Mouse (Mus musculus) midbrain, embryonic 11.5 days (tissue): Measurements from ENCODE around the gene Chd6. TPM values are rescaled to one million over a fixed set of nuclear protein-coding genes. Genes with fewer than 3 reads are reported as not detected.

ENCODE experiments used
- ATAC-seq: fragments of 200-750 bp; cut with Nextera tagmentation; 2 replicates; pipeline ENCODE4 v1.8.0; 2017; ENCODE audit warnings: moderate TSS enrichment, moderate library complexity; ENCODE audit not compliant: low FRiP score
- DNase-seq: peaks from one replicate; pipeline ENCODE4 v3.0.0; 2015; ENCODE audit warnings: low spot score; ENCODE audit errors: missing footprints
- H3K27ac ChIP-seq: fragments of 300-500 bp; sonication (generic); 2 replicates; pipeline ENCODE4 v1.5.1; 2014; ENCODE audit warnings: low read depth, low read length
- H3K27me3 ChIP-seq: fragments of 300-500 bp; sonication (generic); 2 replicates; pipeline ENCODE4 v1.6.1; 2014; ENCODE audit warnings: mild to moderate bottlenecking, low read length, moderate library complexity, mixed read lengths; ENCODE audit not compliant: control insufficient read depth, insufficient read depth
- H3K36me3 ChIP-seq: fragments of 300-500 bp; sonication (generic); 2 replicates; pipeline ENCODE4 v1.6.1; 2014; ENCODE audit warnings: mild to moderate bottlenecking, low read length, moderate library complexity, mixed read lengths; ENCODE audit not compliant: control insufficient read depth, insufficient read depth
- H3K4me1 ChIP-seq: fragments of 300-500 bp; sonication (generic); 2 replicates; pipeline ENCODE4 v1.6.1; 2014; ENCODE audit warnings: low read length; ENCODE audit not compliant: control insufficient read depth, insufficient read depth
- H3K4me2 ChIP-seq: fragments of 300-500 bp; sonication (generic); 2 replicates; pipeline ENCODE4 v1.6.1; 2014; ENCODE audit warnings: mild to moderate bottlenecking, moderate library complexity
- H3K4me3 ChIP-seq: fragments of 300-500 bp; sonication (generic); 2 replicates; pipeline ENCODE4 v1.5.1; 2014; ENCODE audit warnings: low read depth, low read length
- H3K9ac ChIP-seq: fragments of 300-500 bp; sonication (generic); 2 replicates; pipeline ENCODE4 v1.6.1; 2014; ENCODE audit warnings: low read length
- H3K9me3 ChIP-seq: fragments of 300-500 bp; sonication (generic); 2 replicates; pipeline ENCODE4 v1.6.1; 2016; ENCODE audit warnings: low read length; ENCODE audit not compliant: control insufficient read depth
- WGBS: fragments of 180-500 bp; shearing (Covaris S2); extraction: QIAGEN DNeasy Blood & Tissue Kit; methylation state at CpG from one replicate; pipeline ENCODE4 v1.1.7; 2014; 5-methylcytosine and 5-hydroxymethylcytosine counted together
- polyA plus RNA-seq: library from polyadenylated mRNA; unstranded; fragments of >200 nt; fragmentation: Nextera tagmentation; extraction: Ambion mirVana; gene quantifications from 2 replicates; pipeline ENCODE4 v1.2.1, GENCODE M21; 2014

Gene Chd6
- polyA plus RNA-seq, 1 experiment from 2014 or later = 34.4 TPM

GRCm38 (mm10) chr2:161112011-161112410 lies 3.1 kb upstream of the Chd6 start:
- DNase-seq (no peak), ATAC-seq (no peak)
- no peak overlapping the region for H3K9ac ChIP-seq
- no peaks in the 10 kb centered on the region for H3K36me3 ChIP-seq
- no peak overlapping the region for H3K4me3 ChIP-seq
- H3K27ac ChIP-seq = no peak overlapping the region
- 86% methylated on average over 5 of the region's 5 CpGs for WGBS
- H3K9me3 ChIP-seq = no peaks in the 10 kb centered on the region
- no peaks in the 10 kb centered on the region for H3K27me3 ChIP-seq
- peaks cover 6% of the 10 kb centered on the region for H3K4me1 ChIP-seq
- no peak overlapping the region for H3K4me2 ChIP-seq

GRCm38 (mm10) chr2:161109398-161109821 lies 535 bp upstream of the Chd6 start:
- Histone ChIP-seq H3K4me1 (peaks cover 9% of the 10 kb centered on the region), H3K4me2 (peak overlapping the region; percentile 87), H3K9ac (peak overlapping the region; percentile 75), H3K27ac (peak overlapping the region; percentile 48; the same call in 1 of the 2 replicates), H3K4me3 (peak overlapping the region; percentile 96), H3K27me3 (no peaks in the 10 kb centered on the region), H3K36me3 (no peaks in the 10 kb centered on the region), H3K9me3 (no peaks in the 10 kb centered on the region)
- WGBS = under 1% methylated on average over 25 of the region's 26 CpGs
- ATAC-seq (no peak), DNase-seq (no peak)

- no peaks in the 10 kb centered on the region for H3K36me3 ChIP-seq
- peak; percentile 84 for ATAC-seq
- DNase-seq = no peak
- H3K27me3 ChIP-seq = no peaks in the 10 kb centered on the region
- H3K27ac ChIP-seq = peak overlapping the region; percentile 96
- peaks cover 9% of the 10 kb centered on the region for H3K4me1 ChIP-seq
- no peaks in the 10 kb centered on the region for H3K9me3 ChIP-seq
- H3K4me2 ChIP-seq = peak overlapping the region; percentile 68
- H3K4me3 ChIP-seq = peak overlapping the region; percentile 96
- H3K9ac ChIP-seq = peak overlapping the region; percentile 93
- under 1% methylated on average over 59 of the region's 77 CpGs for WGBS
Observed at GRCm38 (mm10) chr2:161108085-161108927, 569 bp downstream of the Chd6 start.

GRCm38 (mm10) chr2:161107236-161107635 lies 1.6 kb downstream of the Chd6 start:
- Histone ChIP-seq H3K27me3 (no peaks in the 10 kb centered on the region), H3K4me1 (peaks cover 9% of the 10 kb centered on the region), H3K4me3 (peak overlapping the region; percentile 96; the same call in 1 of the 2 replicates), H3K9me3 (no peaks in the 10 kb centered on the region), H3K4me2 (peak overlapping the region; percentile 68), H3K9ac (no peak overlapping the region), H3K36me3 (no peaks in the 10 kb centered on the region), H3K27ac (no peak overlapping the region)
- WGBS = 88% methylated on average over 2 of the region's 2 CpGs
- DNase-seq (no peak), ATAC-seq (no peak)

- ATAC-seq = no peak
- Histone ChIP-seq H3K4me1 (peaks cover 9% of the 10 kb centered on the region), H3K27ac (no peak overlapping the region), H3K9ac (no peak overlapping the region), H3K4me2 (no peak overlapping the region), H3K9me3 (no peaks in the 10 kb centered on the region), H3K4me3 (no peak overlapping the region), H3K27me3 (no peaks in the 10 kb centered on the region), H3K36me3 (no peaks in the 10 kb centered on the region)
- WGBS = 80% methylated on average over 5 of the region's 5 CpGs
- DNase-seq = no peak
Observed at GRCm38 (mm10) chr2:161103769-161104168, 5.1 kb downstream of the Chd6 start.

GRCm38 (mm10) chr2:161102102-161102501 lies 6.8 kb downstream of the Chd6 start:
- Histone ChIP-seq H3K4me2 (no peak overlapping the region), H3K9me3 (no peaks in the 10 kb centered on the region), H3K4me1 (0 out of 2 replicates have a peak, but pooled peaks cover 3% of the 10 kb centered on the region), H3K27me3 (no peaks in the 10 kb centered on the region), H3K36me3 (no peaks in the 10 kb centered on the region), H3K4me3 (no peak overlapping the region), H3K27ac (no peak overlapping the region), H3K9ac (no peak overlapping the region)
- DNase-seq = no peak
- ATAC-seq = no peak
- 61% methylated on average over 3 of the region's 3 CpGs for WGBS

- no peak overlapping the region for H3K9ac ChIP-seq
- no peak overlapping the region for H3K27ac ChIP-seq
- DNase-seq (no peak), ATAC-seq (no peak)
- 95% methylated on average over 5 of the region's 5 CpGs for WGBS
- no peaks in the 10 kb centered on the region for H3K27me3 ChIP-seq
- no peak overlapping the region for H3K4me2 ChIP-seq
- H3K4me1 ChIP-seq = no peaks in the 10 kb centered on the region
- no peak overlapping the region for H3K4me3 ChIP-seq
- H3K36me3 ChIP-seq = no peaks in the 10 kb centered on the region
- H3K9me3 ChIP-seq = no peaks in the 10 kb centered on the region
Observed at GRCm38 (mm10) chr2:161097746-161098145, 11.1 kb downstream of the Chd6 start.

GRCm38 (mm10) chr2:161090746-161091405 lies 18.0 kb downstream of the Chd6 start:
- 89% methylated on average over 6 of the region's 6 CpGs for WGBS
- Histone ChIP-seq H3K36me3 (no peaks in the 10 kb centered on the region), H3K4me3 (no peak overlapping the region), H3K9ac (no peak overlapping the region), H3K4me1 (no peaks in the 10 kb centered on the region), H3K27me3 (no peaks in the 10 kb centered on the region), H3K27ac (no peak overlapping the region), H3K4me2 (no peak overlapping the region), H3K9me3 (no peaks in the 10 kb centered on the region)
- DNase-seq = no peak
- no peak for ATAC-seq

- H3K4me1 ChIP-seq = no peaks in the 10 kb centered on the region
- H3K9me3 ChIP-seq = no peaks in the 10 kb centered on the region
- H3K27ac ChIP-seq = no peak overlapping the region
- no peaks in the 10 kb centered on the region for H3K27me3 ChIP-seq
- H3K36me3 ChIP-seq = no peaks in the 10 kb centered on the region
- H3K4me2 ChIP-seq = no peak overlapping the region
- WGBS = 71% methylated on average over 3 of the region's 3 CpGs
- no peak for ATAC-seq
- no peak for DNase-seq
- no peak overlapping the region for H3K4me3 ChIP-seq
- no peak overlapping the region for H3K9ac ChIP-seq
Observed at GRCm38 (mm10) chr2:161090200-161090599, 18.7 kb downstream of the Chd6 start.
